Mouse (Mus musculus) midbrain, embryonic 14.5 days (tissue): ENCODE results near the gene Dnajc5g. TPM values are rescaled to one million over a fixed set of nuclear protein-coding genes. Genes with fewer than 3 reads are reported as not detected.

ENCODE experiments used
- ATAC-seq: fragments of 200-750 bp; cut with Nextera tagmentation; 2 replicates; pipeline ENCODE4 v1.8.0; 2017; ENCODE audit warnings: moderate number of reproducible peaks, moderate library complexity; ENCODE audit not compliant: low FRiP score, low TSS enrichment
- DNase-seq: peaks from one replicate; pipeline ENCODE4 v3.0.0-alpha.2; 2015
- H3K27ac ChIP-seq: fragments of 300-500 bp; sonication (generic); replicated peaks from 2 replicates; pipeline ENCODE4 v1.5.1; 2014; ENCODE audit warnings: mild to moderate bottlenecking, low read depth, low read length, moderate library complexity
- H3K27me3 ChIP-seq: fragments of 300-500 bp; sonication (generic); 2 replicates; pipeline ENCODE4 v1.6.1; 2014; ENCODE audit warnings: low read length, control low read depth, mixed read lengths; ENCODE audit not compliant: control insufficient read depth, insufficient read depth
- H3K36me3 ChIP-seq: fragments of 300-500 bp; sonication (generic); 2 replicates; pipeline ENCODE4 v1.6.1; 2014; ENCODE audit warnings: low read length, control low read depth; ENCODE audit not compliant: control insufficient read depth, insufficient read depth
- H3K4me1 ChIP-seq: fragments of 300-500 bp; sonication (generic); 2 replicates; pipeline ENCODE4 v1.6.1; 2014; ENCODE audit warnings: mild to moderate bottlenecking, antibody characterized with exemption, low read length, control low read depth; ENCODE audit not compliant: control insufficient read depth, insufficient read depth
- H3K4me2 ChIP-seq: fragments of 300-500 bp; sonication (generic); 2 replicates; pipeline ENCODE4 v1.6.1; 2014; ENCODE audit warnings: mild to moderate bottlenecking, low read length, moderate library complexity
- H3K4me3 ChIP-seq: fragments of 300-500 bp; sonication (generic); replicated peaks from 2 replicates; pipeline ENCODE4 v1.5.1; 2014; ENCODE audit warnings: low read depth, low read length
- H3K9ac ChIP-seq: fragments of 300-500 bp; sonication (generic); replicated peaks from 2 replicates; pipeline ENCODE4 v1.6.1; 2014; ENCODE audit warnings: mild to moderate bottlenecking, low read length, moderate library complexity
- H3K9me3 ChIP-seq: fragments of 300-500 bp; sonication (generic); 2 replicates; pipeline ENCODE4 v1.6.1; 2016; ENCODE audit warnings: low read length, control low read depth, mixed read lengths; ENCODE audit not compliant: control insufficient read depth
- WGBS: fragments of 180-500 bp; shearing (Covaris S2); extraction: QIAGEN DNeasy Blood & Tissue Kit; methylation state at CpG from one replicate; pipeline ENCODE4 v1.1.7; 2014; 5-methylcytosine and 5-hydroxymethylcytosine counted together
- polyA plus RNA-seq: library from polyadenylated mRNA; unstranded; fragments of >200 nt; fragmentation: Nextera tagmentation; extraction: Ambion mirVana; gene quantifications from 2 replicates; pipeline ENCODE4 v1.2.1, GENCODE M21; 2014

Dnajc5g gene
- polyA plus RNA-seq, 1 experiment from 2014 or later: not detected

GRCm38 (mm10) chr5:31082355-31082754 is 23.7 kb upstream of the Dnajc5g start:
- Histone ChIP-seq H3K4me3 (no peak overlapping the region), H3K9me3 (no peaks in the 10 kb centered on the region), H3K27ac (peak overlapping the region; percentile 70; the same call in 1 of the 2 replicates), H3K9ac (no peak overlapping the region), H3K4me1 (peaks cover 7% of the 10 kb centered on the region), H3K4me2 (0 out of 2 replicates have a peak overlapping the region, but pooled peaks have one; percentile 7), H3K36me3 (peaks cover 18% of the 10 kb centered on the region), H3K27me3 (no peaks in the 10 kb centered on the region)
- peak; percentile 75 for DNase-seq
- WGBS: 15% methylated on average over 5 of the region's 5 CpGs
- ATAC-seq: no peak

- Histone ChIP-seq H3K4me1 (peaks cover 7% of the 10 kb centered on the region), H3K36me3 (peaks cover 10% of the 10 kb centered on the region), H3K27me3 (no peaks in the 10 kb centered on the region), H3K9ac (no peak overlapping the region), H3K4me2 (0 out of 2 replicates have a peak overlapping the region, but pooled peaks have one; percentile 7), H3K27ac (peak overlapping the region; percentile 70), H3K4me3 (no peak overlapping the region), H3K9me3 (no peaks in the 10 kb centered on the region)
- DNase-seq: peak; percentile 46
- 0 out of 2 replicates have a peak, but pooled peaks have one; percentile 28 for ATAC-seq
- 18% methylated on average over 12 of the region's 12 CpGs for WGBS
Observed at GRCm38 (mm10) chr5:31082935-31083625, 23.0 kb upstream of the Dnajc5g start.

- 0 out of 2 replicates have a peak overlapping the region, but pooled peaks have one; percentile 15 for H3K4me2 ChIP-seq
- H3K36me3 ChIP-seq: 0 out of 2 replicates have a peak, but pooled peaks cover 3% of the 10 kb centered on the region
- DNase-seq (peak; percentile 60), ATAC-seq (peak; percentile 62)
- H3K27ac ChIP-seq: peak overlapping the region; percentile 70
- H3K9ac ChIP-seq: no peak overlapping the region
- peaks cover 7% of the 10 kb centered on the region for H3K4me1 ChIP-seq
- no peaks in the 10 kb centered on the region for H3K9me3 ChIP-seq
- WGBS: 2% methylated on average over 8 of the region's 8 CpGs
- no peaks in the 10 kb centered on the region for H3K27me3 ChIP-seq
- H3K4me3 ChIP-seq: no peak overlapping the region
Observed at GRCm38 (mm10) chr5:31083949-31084348, 22.1 kb upstream of the Dnajc5g start.

- Histone ChIP-seq H3K9me3 (no peaks in the 10 kb centered on the region), H3K9ac (no peak overlapping the region), H3K27ac (0 out of 2 replicates have a peak overlapping the region, but pooled peaks have one; percentile 1), H3K36me3 (no peaks in the 10 kb centered on the region), H3K27me3 (peaks cover 13% of the 10 kb centered on the region; the same call in 1 of the 2 replicates), H3K4me3 (no peak overlapping the region), H3K4me1 (peaks cover 7% of the 10 kb centered on the region), H3K4me2 (no peak overlapping the region)
- no peak for ATAC-seq
- peak; percentile 28 for DNase-seq
- 21% methylated on average over 7 of the region's 7 CpGs for WGBS
Observed at GRCm38 (mm10) chr5:31086606-31087005, 19.5 kb upstream of the Dnajc5g start.

- no peaks in the 10 kb centered on the region for H3K36me3 ChIP-seq
- no peak overlapping the region for H3K4me2 ChIP-seq
- 74% methylated on average over 2 of the region's 2 CpGs for WGBS
- peaks cover 7% of the 10 kb centered on the region for H3K4me1 ChIP-seq
- ATAC-seq (no peak), DNase-seq (no peak)
- 0 out of 2 replicates have a peak overlapping the region, but pooled peaks have one; percentile 1 for H3K27ac ChIP-seq
- H3K9ac ChIP-seq: no peak overlapping the region
- H3K27me3 ChIP-seq: peaks cover 18% of the 10 kb centered on the region; the same call in 1 of the 2 replicates
- H3K9me3 ChIP-seq: no peaks in the 10 kb centered on the region
- H3K4me3 ChIP-seq: no peak overlapping the region
Observed at GRCm38 (mm10) chr5:31087131-31087530, 19.0 kb upstream of the Dnajc5g start.

GRCm38 (mm10) chr5:31092231-31092975 is 13.7 kb upstream of the Dnajc5g start:
- Histone ChIP-seq H3K9me3 (no peaks in the 10 kb centered on the region), H3K27me3 (peaks cover 63% of the 10 kb centered on the region), H3K4me1 (peaks cover 17% of the 10 kb centered on the region; the same call in 1 of the 2 replicates), H3K9ac (peak overlapping the region; percentile 72), H3K4me2 (peak overlapping the region; percentile 57), H3K36me3 (no peaks in the 10 kb centered on the region), H3K27ac (peak overlapping the region; percentile 42; the same call in 1 of the 2 replicates), H3K4me3 (peak overlapping the region; percentile 47)
- DNase-seq: peak; percentile 37
- ATAC-seq: peak; percentile 13; the same call in 1 of the 2 replicates
- WGBS: 2% methylated on average over 48 of the region's 53 CpGs

GRCm38 (mm10) chr5:31093151-31094041 is 12.7 kb upstream of the Dnajc5g start:
- peaks cover 64% of the 10 kb centered on the region for H3K27me3 ChIP-seq
- no peaks in the 10 kb centered on the region for H3K36me3 ChIP-seq
- peak overlapping the region; percentile 47 for H3K4me3 ChIP-seq
- DNase-seq: peak; percentile 71
- ATAC-seq: peak; percentile 57
- H3K9me3 ChIP-seq: no peaks in the 10 kb centered on the region
- H3K4me2 ChIP-seq: peak overlapping the region; percentile 57
- peaks cover 17% of the 10 kb centered on the region; the same call in 1 of the 2 replicates for H3K4me1 ChIP-seq
- H3K9ac ChIP-seq: peak overlapping the region; percentile 72
- H3K27ac ChIP-seq: 0 out of 2 replicates have a peak overlapping the region, but pooled peaks have one; percentile 42
- under 1% methylated on average over 54 of the region's 54 CpGs for WGBS
